In genomic region chr7:126759050-126759671, GRCm38 (mm10) we compare ENCODE assay signal across 8 mouse cellular contexts. TPM values are rescaled to one million over a fixed set of nuclear protein-coding genes. Genes with fewer than 3 reads are reported as not detected.
DNase-seq lines count a peak whose midpoint lies in the region; ATAC-seq and TF ChIP-seq lines count a peak whose summit lies in the region.

Gene Mapk3 (plus strand): TSS chr7:126759601.

- intact Hi-C loops in heart, postnatal 10 days (cut with DNase I): no loop called here

- peak; percentile 80 for TF ChIP-seq CTCF in stomach, postnatal 0 days (IDR thresholded peaks at IDR 0.05; ENCODE audit: low read depth)

- H3K4me2 ChIP-seq in forebrain, embryonic 14.5 days (ENCODE audit: low read length): peak within 1 kb of the TSS; percentile 90
- H3K4me2 ChIP-seq in liver, embryonic 16.5 days (ENCODE audit: low read depth, low read length): peak within 1 kb of the TSS; percentile 87
- peak within 1 kb of the TSS; percentile 93 for H3K4me2 ChIP-seq in neural tube, embryonic 12.5 days (replicated peaks)
- H3K4me2 ChIP-seq in stomach, postnatal 0 days (replicated peaks; ENCODE audit: low read depth): peak within 1 kb of the TSS; percentile 73

- peak within 1 kb of the TSS; percentile 67 for H3K27ac ChIP-seq in ES-E14 (ENCODE audit: insufficient read depth, low read depth, low read length, poor library complexity, severe bottlenecking)
- peak within 1 kb of the TSS; percentile 90 for H3K27ac ChIP-seq in forebrain, embryonic 14.5 days (ENCODE audit: low read depth, low read length)
- peak within 1 kb of the TSS; percentile 87 for H3K27ac ChIP-seq in liver, embryonic 16.5 days (ENCODE audit: low read length)
- peak within 1 kb of the TSS; percentile 58 for H3K27ac ChIP-seq in neural tube, embryonic 12.5 days
- H3K27ac ChIP-seq in stomach, postnatal 0 days (replicated peaks): peak within 1 kb of the TSS; percentile 97

- DNase-seq in ES-E14 (ENCODE audit: low read depth, low spot score): peak; percentile 89
- DNase-seq in cerebellum, adult 11 months: peak; percentile 90
- DNase-seq in forebrain, embryonic 14.5 days (ENCODE audit: low spot score): peak; percentile 95
- peak; percentile 92 for DNase-seq in heart, postnatal 10 days
- DNase-seq in kidney, postnatal 4 days: peak; percentile 91 to 95
- DNase-seq in stomach, postnatal 0 days (ENCODE audit: low spot score): peak; percentile 92

- 0% methylated on average over 2 of the region's 38 CpGs for WGBS in forebrain, embryonic 14.5 days
- 1% methylated on average over 25 of the region's 38 CpGs for WGBS in liver, embryonic 16.5 days (ENCODE audit: insufficient replicate concordance)
- WGBS in neural tube, embryonic 12.5 days: 2% methylated on average over 33 of the region's 38 CpGs
- 2% methylated on average over 15 of the region's 38 CpGs for WGBS in stomach, postnatal 0 days

- peak within 1 kb of the TSS; percentile 90 for H3K9ac ChIP-seq in ES-E14 (ENCODE audit: insufficient read depth, low read depth, low read length, poor library complexity, severe bottlenecking)
- peak within 1 kb of the TSS; percentile 91 for H3K9ac ChIP-seq in forebrain, embryonic 14.5 days (ENCODE audit: low read length)
- peak within 1 kb of the TSS; percentile 88 for H3K9ac ChIP-seq in liver, embryonic 16.5 days (ENCODE audit: low read depth, low read length)
- H3K9ac ChIP-seq in neural tube, embryonic 12.5 days: peak within 1 kb of the TSS; percentile 81
- H3K9ac ChIP-seq in stomach, postnatal 0 days (ENCODE audit: low read length): peak within 1 kb of the TSS; percentile 88

- H3K4me3 ChIP-seq in ES-E14 (ENCODE audit: insufficient read depth in 1 of 2, low read depth in 1 of 2, low read length in 2 of 2, poor library complexity in 1 of 2, severe bottlenecking in 1 of 2): peak within 1 kb of the TSS; percentile 92 to 99
- H3K4me3 ChIP-seq in forebrain, embryonic 14.5 days (ENCODE audit: low read depth, low read length): peak within 1 kb of the TSS; percentile 83
- H3K4me3 ChIP-seq in liver, embryonic 16.5 days (ENCODE audit: low read depth, low read length): peak within 1 kb of the TSS; percentile 80
- H3K4me3 ChIP-seq in neural tube, embryonic 12.5 days: peak within 1 kb of the TSS; percentile 78
- peak within 1 kb of the TSS; percentile 82 for H3K4me3 ChIP-seq in stomach, postnatal 0 days (ENCODE audit: low read depth, low read length)

- peaks cover 12% of the 10 kb centered on the region for H3K36me3 ChIP-seq in ES-E14 (ENCODE audit: control insufficient read depth, insufficient read depth, low read length, poor library complexity, severe bottlenecking)
- peaks cover 22% of the 10 kb centered on the region for H3K36me3 ChIP-seq in forebrain, embryonic 14.5 days (ENCODE audit: control insufficient read depth, insufficient read depth, low read length)
- 0 out of 2 replicates have a peak, but pooled peaks cover under 1% of the 10 kb centered on the region for H3K36me3 ChIP-seq in liver, embryonic 16.5 days (ENCODE audit: control insufficient read depth, insufficient read depth)
- H3K36me3 ChIP-seq in neural tube, embryonic 12.5 days: peaks cover 14% of the 10 kb centered on the region
- H3K36me3 ChIP-seq in stomach, postnatal 0 days (ENCODE audit: control insufficient read depth, insufficient read depth, low read length): peaks cover 5% of the 10 kb centered on the region; the same call in 1 of the 2 replicates

- H3K4me1 ChIP-seq in ES-E14 (ENCODE audit: control insufficient read depth in 2 of 2, insufficient read depth in 2 of 2, low read length in 2 of 2, poor library complexity in 1 of 2): peaks cover 9 to 13% of the 10 kb centered on the region in 2 experiments; a peak in 2 of 4 replicates
- H3K4me1 ChIP-seq in forebrain, embryonic 14.5 days (ENCODE audit: control insufficient read depth, insufficient read depth, low read length): peaks cover 14% of the 10 kb centered on the region
- H3K4me1 ChIP-seq in liver, embryonic 16.5 days (ENCODE audit: control insufficient read depth, low read depth, low read length): peaks cover 38% of the 10 kb centered on the region
- H3K4me1 ChIP-seq in neural tube, embryonic 12.5 days: peaks cover 26% of the 10 kb centered on the region
- H3K4me1 ChIP-seq in stomach, postnatal 0 days (replicated peaks; ENCODE audit: control insufficient read depth, insufficient read depth): peaks cover 13% of the 10 kb centered on the region

- H3K9me3 ChIP-seq in ES-E14 (ENCODE audit: control insufficient read depth, insufficient read depth, low read depth, low read length): no peaks in the 10 kb centered on the region
- no peaks in the 10 kb centered on the region for H3K9me3 ChIP-seq in forebrain, embryonic 14.5 days (replicated peaks; ENCODE audit: control insufficient read depth, low read length)
- no peaks in the 10 kb centered on the region for H3K9me3 ChIP-seq in liver, embryonic 16.5 days (replicated peaks; ENCODE audit: control insufficient read depth, low read length)
- no peaks in the 10 kb centered on the region for H3K9me3 ChIP-seq in neural tube, embryonic 12.5 days
- H3K9me3 ChIP-seq in stomach, postnatal 0 days (ENCODE audit: control insufficient read depth, low read length): no peaks in the 10 kb centered on the region

- no peaks in the 10 kb centered on the region for H3K27me3 ChIP-seq in forebrain, embryonic 14.5 days (replicated peaks; ENCODE audit: control insufficient read depth, insufficient read depth, low read length)
- H3K27me3 ChIP-seq in liver, embryonic 16.5 days (ENCODE audit: control insufficient read depth, insufficient read depth, low read depth, low read length): no peaks in the 10 kb centered on the region
- H3K27me3 ChIP-seq in neural tube, embryonic 12.5 days (replicated peaks): no peaks in the 10 kb centered on the region
- no peaks in the 10 kb centered on the region for H3K27me3 ChIP-seq in stomach, postnatal 0 days (ENCODE audit: control insufficient read depth, insufficient read depth, low read length)

- in situ Hi-C loops in ES-E14 (cut with MboI; ENCODE audit: low sequenced_read_pairs in 2 of 2, unreplicated experiment in 2 of 2): no loop called here

- no peak for TF ChIP-seq EP300 in stomach, postnatal 0 days (optimal IDR thresholded peaks at IDR 0.05)

- peak; percentile 76 for ATAC-seq in forebrain, embryonic 14.5 days
- peak; percentile 89 for ATAC-seq in liver, embryonic 16.5 days (ENCODE audit: low read depth)
- ATAC-seq in neural tube, embryonic 12.5 days (ENCODE audit: low FRiP score, low read depth): peak; percentile 70
- peak; percentile 59 for ATAC-seq in stomach, postnatal 0 days (ENCODE audit: low FRiP score, low TSS enrichment)

TF ChIP-seq in ES-E14, 5 proteins besides CTCF, POLR2A, EP300 and RAD21:
- TF ChIP-seq MAFK (IDR thresholded peaks at IDR 0.05; ENCODE audit: insufficient read depth, low read depth, low read length) (no peak), ZNF384 (IDR thresholded peaks at IDR 0.05; ENCODE audit: low read depth, low read length) (no peak), ZC3H11A (IDR thresholded peaks at IDR 0.05; ENCODE audit: borderline replicate concordance, low read depth, low read length) (no peak), HCFC1 (IDR thresholded peaks at IDR 0.05; ENCODE audit: borderline replicate concordance, insufficient read depth, low read length) (peak; percentile 28; the same call in 1 of the 2 replicates)

RNA-seq across cellular contexts. Expression of gene Mapk3, which starts in this region (rescaled TPM):
- 31.1 and 42.1 TPM in 2 replicates for total RNA-seq in ES-E14 (2012; rRNA removed)
- polyA plus RNA-seq in forebrain, embryonic 14.5 days (2014; fragmentation: Nextera tagmentation; extraction: Ambion mirVana): 90.8 and 99.7 TPM in 2 replicates
- total RNA-seq in heart, postnatal 10 days (2021): 100 to 1,000 TPM in 1 of 2 experiments, 10 to 100 TPM in 1; 97.7 to 103 TPM
- 19.6 and 22.3 TPM in 2 replicates for polyA plus RNA-seq in liver, embryonic 16.5 days (2015; fragmentation: Nextera tagmentation; extraction: Ambion mirVana)
- polyA plus RNA-seq in neural tube, embryonic 12.5 days (2016; fragmentation: Nextera tagmentation; extraction: Ambion mirVana): 79.0 and 79.6 TPM in 2 replicates
- polyA plus RNA-seq in stomach, postnatal 0 days (2015; fragmentation: Nextera tagmentation; extraction: Ambion mirVana): 114 and 116 TPM in 2 replicates

Comparison
In these comparisons a context has a peak if more than half of its experiments do, and no peak if none do; other contexts are left out.
1. Peak in every context shown above with its lines: DNase-seq, ATAC-seq, H3K4me3 ChIP-seq and H3K27ac ChIP-seq.